Mouse (Mus musculus) c-Kit-negative CD71-positive TER-119-positive erythroid progenitor cells, embryonic 14.5 days (primary cell): ENCODE data around the gene Ppp2r5a.

Experiments used
- DNase-seq: peaks from one replicate; pipeline ENCODE4 v3.0.0-alpha.2; 2013; ENCODE audit warnings: low read depth, low spot score

The Ppp2r5a gene

GRCm38 (mm10) chr1:191380843-191381242 lies 22.2 kb downstream of the Ppp2r5a start:
- no peak for DNase-seq

DNA sequence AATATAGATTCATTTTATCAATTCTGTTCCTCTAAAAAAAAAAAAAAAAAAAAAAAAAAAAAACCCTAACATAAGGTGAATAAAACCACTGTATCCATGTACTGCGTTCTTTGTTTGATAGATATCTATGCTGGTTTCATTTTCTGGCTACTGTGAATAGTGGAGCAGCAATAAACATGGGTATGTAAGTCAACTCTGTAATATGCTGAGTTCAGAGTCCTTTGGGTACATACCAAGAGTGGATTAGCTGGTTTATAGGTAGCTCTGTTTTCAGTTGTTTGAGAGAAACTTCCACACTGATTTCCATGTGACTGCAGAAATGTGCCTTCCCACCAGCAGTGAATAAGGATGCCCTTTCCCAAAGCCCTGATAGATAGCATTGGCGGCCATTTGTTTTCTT lies 25.0 kb downstream of the Ppp2r5a start:
- no peak for DNase-seq

- DNase-seq: no peak
These were observed 27.5 kb downstream of the Ppp2r5a start for GRCm38 (mm10) chr1:191375644-191375998.

GRCm38 (mm10) chr1:191374993-191375643 lies 28.0 kb downstream of the Ppp2r5a start:
- no peak for DNase-seq

- DNase-seq: no peak
These were observed 33.9 kb downstream of the Ppp2r5a start for GRCm38 (mm10) chr1:191369140-191369539.

GRCm38 (mm10) chr1:191368193-191368592 lies 34.9 kb downstream of the Ppp2r5a start:
- DNase-seq: no peak

GRCm38 (mm10) chr1:191364477-191364876 lies 38.6 kb downstream of the Ppp2r5a start:
- peak; percentile 53 for DNase-seq

GRCm38 (mm10) chr1:191362412-191362811 lies 40.7 kb downstream of the Ppp2r5a start:
- DNase-seq: no peak

GRCm38 (mm10) chr1:191359478-191359877 lies 43.6 kb downstream of the Ppp2r5a start:
- DNase-seq: no peak

DNA sequence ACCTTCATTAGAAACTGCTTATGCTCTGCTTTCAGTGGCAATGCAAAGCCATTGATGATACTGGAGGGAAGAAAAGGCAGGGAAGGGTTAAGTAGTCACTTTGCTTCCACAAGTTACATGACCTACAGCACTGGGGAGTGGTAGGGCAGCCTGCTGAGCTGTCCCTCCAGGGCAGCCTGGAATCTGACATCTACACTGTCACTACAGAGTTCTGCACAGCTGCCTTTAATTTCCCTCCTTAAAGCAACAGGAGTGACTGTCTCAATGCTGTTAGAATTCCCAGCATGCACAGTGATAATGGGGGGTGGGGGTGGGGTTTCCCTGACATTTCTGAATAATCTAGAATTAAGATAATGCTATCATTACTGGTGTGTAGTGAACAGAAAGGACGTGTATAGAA lies 46.1 kb downstream of the Ppp2r5a start:
- DNase-seq: no peak

- no peak for DNase-seq
These were observed 49.2 kb downstream of the Ppp2r5a start for GRCm38 (mm10) chr1:191353836-191354235.

- DNase-seq: no peak
These were observed 50.1 kb downstream of the Ppp2r5a start for GRCm38 (mm10) chr1:191352786-191353488.

- no peak for DNase-seq
These were observed 52.7 kb downstream of the Ppp2r5a start for GRCm38 (mm10) chr1:191350355-191350754.

DNA sequence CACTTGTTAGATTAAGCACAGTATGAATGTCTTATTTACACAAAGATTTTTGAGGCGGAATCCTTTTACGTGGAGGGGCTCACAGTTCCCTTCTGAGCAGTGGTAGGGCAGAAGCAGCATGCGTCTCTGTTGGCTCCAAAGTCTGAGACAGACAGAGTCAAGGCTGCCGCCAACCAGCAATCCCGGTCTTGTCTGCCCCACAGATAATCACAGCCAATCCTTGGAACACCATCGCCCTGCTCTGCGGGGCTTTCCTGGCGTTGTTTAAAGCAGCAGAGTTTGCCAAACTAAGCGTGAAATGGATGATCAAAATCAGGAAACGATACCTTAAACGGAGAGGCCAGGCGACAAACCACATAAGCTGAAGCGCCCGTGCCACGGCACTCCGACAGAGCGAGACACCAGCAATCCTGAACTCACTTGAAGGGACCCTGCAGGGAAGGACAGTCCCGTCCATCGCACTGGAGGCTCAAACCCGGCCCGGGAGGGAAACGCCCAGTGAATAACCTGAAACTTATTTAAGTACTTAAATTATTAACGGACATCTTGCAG lies 53.5 kb downstream of the Ppp2r5a start:
- DNase-seq: no peak

DNA sequence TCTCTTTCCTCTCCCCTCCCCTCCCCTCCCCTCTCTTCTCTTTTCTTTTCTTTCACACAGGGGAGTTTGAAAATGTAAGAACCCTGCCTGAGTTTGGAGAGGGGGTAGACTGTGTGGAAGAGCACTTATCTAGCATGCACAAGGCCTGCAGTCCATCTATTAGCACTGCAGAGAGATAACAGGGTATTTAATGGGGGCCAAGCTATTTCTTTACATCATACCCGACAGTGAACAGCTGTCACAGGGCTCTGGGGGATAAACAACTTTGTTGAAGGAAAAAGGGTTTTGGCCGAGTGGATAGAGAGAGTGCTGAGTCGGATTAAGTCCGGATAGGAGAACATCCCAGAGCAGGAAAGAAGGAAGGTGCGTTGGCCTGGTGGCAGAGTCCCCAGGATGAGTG lies 54.1 kb downstream of the Ppp2r5a start:
- no peak for DNase-seq

GRCm38 (mm10) chr1:191348592-191348991 lies 54.5 kb downstream of the Ppp2r5a start:
- no peak for DNase-seq

DNA sequence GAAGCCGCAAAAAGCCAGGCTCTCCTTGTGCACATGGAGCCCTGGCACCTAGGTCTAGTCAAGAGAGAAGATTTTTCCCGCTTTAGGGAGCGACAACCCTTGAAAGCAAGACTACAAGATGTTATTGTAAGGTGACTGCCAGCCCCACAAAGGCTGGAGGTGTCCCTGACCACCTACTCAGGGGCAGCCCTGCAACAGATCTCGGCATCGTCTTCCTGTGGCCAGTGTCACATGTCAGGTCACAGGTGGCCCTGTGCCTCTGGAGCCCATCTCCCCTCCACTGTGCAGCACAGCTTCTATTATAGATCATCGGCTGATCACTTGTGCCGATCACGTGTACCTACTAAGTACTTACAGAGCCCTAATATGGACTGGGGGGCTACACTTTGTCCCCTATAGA lies 55.5 kb downstream of the Ppp2r5a start:
- DNase-seq: no peak

GRCm38 (mm10) chr1:191340530-191340929 lies 62.5 kb downstream of the Ppp2r5a start:
- no peak for DNase-seq

DNA sequence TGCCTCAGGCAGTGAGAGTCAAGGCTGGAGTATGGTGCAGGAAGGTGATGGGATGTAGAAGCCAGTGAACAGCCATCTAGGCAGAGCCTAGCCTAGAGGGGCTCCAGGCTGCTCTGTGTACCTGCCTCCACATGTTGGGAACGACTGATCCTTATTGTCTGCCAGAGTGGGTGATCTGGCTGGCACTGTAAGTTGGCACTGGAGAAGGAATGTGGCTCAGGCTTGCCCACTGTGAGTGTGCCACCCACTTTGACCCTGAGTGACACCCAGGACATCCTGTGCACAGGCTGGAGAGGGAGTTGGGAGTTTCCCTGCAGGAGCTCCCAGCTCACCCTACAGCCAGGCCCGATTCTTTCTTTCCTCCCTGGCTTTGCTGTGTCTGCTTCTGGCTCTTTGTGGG lies 63.2 kb downstream of the Ppp2r5a start:
- no peak for DNase-seq

DNA sequence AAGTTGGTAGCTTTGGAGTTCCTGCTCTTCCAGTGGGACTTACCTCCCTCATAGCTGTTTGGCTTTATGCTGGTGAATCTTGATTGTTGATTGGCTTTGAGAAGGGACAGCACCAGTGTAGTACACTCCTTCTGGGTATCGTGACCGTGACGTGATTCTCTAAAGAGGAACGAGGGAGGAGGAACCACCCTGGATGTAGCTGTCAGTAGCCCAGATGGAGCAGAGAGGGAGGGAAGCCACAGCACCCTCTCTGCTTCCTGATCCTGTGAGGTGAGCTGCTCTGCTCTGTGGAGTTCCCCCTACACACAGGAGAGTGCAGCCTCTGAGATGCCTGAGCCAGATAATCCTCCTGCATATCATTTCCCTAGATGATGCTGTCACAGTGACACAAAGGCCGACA lies 68.6 kb downstream of the Ppp2r5a start:
- no peak for DNase-seq

- DNase-seq: no peak
These were observed 72.7 kb downstream of the Ppp2r5a start for GRCm38 (mm10) chr1:191330356-191330755.

DNA sequence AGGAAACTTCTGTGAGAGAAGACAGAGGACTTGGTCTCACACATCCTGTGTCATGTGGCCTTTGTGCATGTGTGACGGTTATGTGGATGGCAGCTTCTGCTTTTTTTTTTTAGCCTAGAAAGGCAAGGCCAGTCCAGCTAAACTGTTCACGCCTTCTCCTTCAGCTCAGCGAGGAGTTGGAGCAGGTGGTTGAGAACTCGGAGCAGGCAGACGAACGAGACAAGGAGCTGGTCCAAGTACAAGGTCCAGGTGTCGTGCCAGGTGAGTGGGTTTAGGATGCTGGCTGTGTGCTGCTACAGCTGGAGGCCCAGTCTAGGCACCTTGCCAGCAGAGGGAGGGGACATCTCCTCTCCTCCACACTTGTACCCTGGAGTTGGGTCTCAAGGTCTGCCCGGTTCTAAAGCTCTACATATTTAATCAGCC lies 75.0 kb downstream of the Ppp2r5a start:
- DNase-seq: no peak

GRCm38 (mm10) chr1:191327258-191327657 lies 75.8 kb downstream of the Ppp2r5a start:
- DNase-seq: no peak
